Mouse (Mus musculus) cortical plate, adult 2 months (tissue): Measurements from ENCODE around the gene Stub1.
A peak's percentile ranks its signal among the peaks of the same experiment; 100 is the strongest.

Experiments
- CTCF ChIP-seq: fragments of 200-500 bp; IDR thresholded peaks from 2 replicates; pipeline ENCODE4 v1.5.1; 2011; ENCODE audit warnings: mild to moderate bottlenecking, control low read depth, low read length; ENCODE audit not compliant: insufficient read depth; ENCODE audit errors: extremely low read depth
- POLR2A ChIP-seq: fragments of 200-500 bp; IDR thresholded peaks from 2 replicates; pipeline ENCODE4 v1.6.1; 2011; ENCODE audit warnings: mild to moderate bottlenecking, low read length, control low read depth; ENCODE audit not compliant: insufficient read depth; ENCODE audit errors: extremely low read depth

GRCm38 (mm10) chr17:25879261-25879660 lies 46.1 kb upstream of the Stub1 start:
- TF ChIP-seq POLR2A (no peak), CTCF (peak; percentile 53)
